Mouse (Mus musculus) Patski (cell line): ENCODE measurements around the gene Cc2d1a. TPM values are rescaled to one million over a fixed set of nuclear protein-coding genes. Genes with fewer than 3 reads are reported as not detected.

Experiments
- ATAC-seq: fragments of 100-300 bp; one replicate; pipeline ENCODE4 v1.8.0; 2021
- CTCF ChIA-PET: fragments of 350-600 bp; sonication (Branson Sonifier 250); formaldehyde crosslinking; loops from one replicate; lab custom pipeline; 2022; ENCODE audit warnings: inconsistent platforms; lab: Charles Lee
- POLR2A ChIA-PET: fragments of 350-600 bp; sonication (Branson Sonifier 250); formaldehyde crosslinking; loops from one replicate; lab custom pipeline; 2022; ENCODE audit warnings: antibody characterized with exemption, inconsistent platforms; lab: Charles Lee
- DNase-seq: peaks from one replicate; pipeline ENCODE4 v3.0.0-alpha.2; 2011; ENCODE audit warnings: low read depth, low spot score
- H3K27me3 ChIP-seq: fragments of 371-371 bp; one replicate; pipeline ENCODE4 v1.5.1; 2021
- CTCF ChIP-seq: fragments of 100-300 bp; IDR thresholded peaks from one replicate; pipeline ENCODE4 v1.5.1; 2021
- in situ Hi-C: fragments of 300-500 bp; cut with MboI; formaldehyde crosslinking; loops from 3 replicates; pipeline ENCODE4 v1.11.1; 2018; ENCODE audit warnings: low pct_unique_long_range_greater_than_20kb, mixed read lengths
- polyA plus RNA-seq: library from polyadenylated mRNA; unstranded; gene quantifications from one replicate; pipeline ENCODE4 v1.2.3, GENCODE M21; 2021

Gene Cc2d1a
- polyA plus RNA-seq, 1 experiment from 2014 or later = 54.7 TPM

DNA sequence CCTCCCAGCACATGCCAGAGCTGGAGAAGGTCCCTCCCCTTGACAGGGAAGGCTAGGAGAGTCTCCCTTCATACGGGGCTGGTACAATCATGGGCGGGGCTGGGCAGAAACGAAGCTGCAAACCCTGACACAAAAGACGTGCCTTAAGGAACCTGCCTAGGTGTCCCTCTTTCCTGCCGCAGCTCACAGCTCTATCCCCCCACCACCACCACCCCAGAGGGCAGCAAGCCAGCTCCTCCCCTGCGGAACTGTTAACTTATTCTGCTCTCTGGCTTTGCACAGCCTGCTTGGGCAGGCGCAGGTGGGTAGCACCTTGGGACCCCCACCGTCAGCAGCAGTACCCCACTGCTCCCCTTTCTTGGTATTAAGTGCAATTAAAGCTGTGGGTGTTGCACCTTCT is 51.7 kb downstream of the Cc2d1a start:
- POLR2A ChIA-PET = no interaction called here
- H3K27me3 ChIP-seq = no peaks in the 10 kb centered on the region
- DNase-seq = no peak
- CTCF ChIA-PET = interaction anchor here (0.7 kb wide), 1 partner anchor 20 kb away, joined by 3 read pairs; no protein-coding TSS in a partner anchor
- in situ Hi-C loops = no loop called here
- no peak for ATAC-seq
- TF ChIP-seq CTCF = no peak

DNA sequence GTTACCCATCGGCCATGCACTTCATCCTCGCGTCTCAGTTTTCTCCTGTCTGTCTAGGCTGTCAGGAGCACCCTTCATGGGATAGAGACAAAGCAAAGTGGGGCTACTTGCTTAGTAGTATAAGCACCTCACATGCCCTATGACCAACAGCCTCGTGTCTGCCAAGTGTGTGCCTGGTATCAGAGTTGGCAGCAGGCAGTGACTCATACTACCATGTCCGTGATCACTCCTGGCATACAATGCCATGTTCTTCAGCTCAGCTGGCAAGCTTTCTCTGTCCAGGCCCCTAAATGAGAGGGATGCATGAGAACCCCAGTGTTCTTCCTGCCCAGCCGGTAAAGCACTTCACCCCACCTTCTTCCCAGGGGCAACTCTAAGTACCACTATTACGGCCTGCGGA is 57.2 kb downstream of the Cc2d1a start:
- DNase-seq = no peak

GRCm38 (mm10) chr8:84089277-84089676 is 58.5 kb downstream of the Cc2d1a start:
- ChIA-PET POLR2A (interaction anchor here (0.7 kb wide), 1 partner anchor 170 kb away, joined by 3 read pairs; no protein-coding TSS in a partner anchor), CTCF (no interaction called here)
- no peak for ATAC-seq
- DNase-seq = no peak
- no peaks in the 10 kb centered on the region for H3K27me3 ChIP-seq
- no peak for TF ChIP-seq CTCF
- in situ Hi-C loops = no loop called here

More for the DNA sequence above, 57.2 kb downstream of the Cc2d1a start:
- H3K27me3 ChIP-seq = no peaks in the 10 kb centered on the region
- TF ChIP-seq CTCF = no peak
- CTCF ChIA-PET = interaction anchor here (0.8 kb wide), 1 partner anchor 45 kb away, joined by 3 read pairs; no protein-coding TSS in a partner anchor
- ATAC-seq = no peak
- POLR2A ChIA-PET = no interaction called here
- in situ Hi-C loops = no loop called here

- no peak for DNase-seq
- POLR2A ChIA-PET = interaction anchor here (1.0 kb wide), 1 partner anchor 11 kb away, joined by 3 read pairs; no protein-coding TSS in a partner anchor
- TF ChIP-seq CTCF = no peak
- no peaks in the 10 kb centered on the region for H3K27me3 ChIP-seq
- in situ Hi-C loops = no loop called here
- CTCF ChIA-PET = no interaction called here
- no peak for ATAC-seq
Measured at GRCm38 (mm10) chr8:84087821-84088220, 59.9 kb downstream of the Cc2d1a start.

GRCm38 (mm10) chr8:84087156-84087555 is 60.6 kb downstream of the Cc2d1a start:
- DNase-seq (no peak), ATAC-seq (no peak)
- POLR2A ChIA-PET = no interaction called here
- CTCF ChIA-PET = no interaction called here
- no peak for TF ChIP-seq CTCF
- no peaks in the 10 kb centered on the region for H3K27me3 ChIP-seq
- in situ Hi-C loops = no loop called here

GRCm38 (mm10) chr8:84084341-84085115 is 63.2 kb downstream of the Cc2d1a start:
- ATAC-seq = no peak
- DNase-seq = no peak
- no peaks in the 10 kb centered on the region for H3K27me3 ChIP-seq
- ChIA-PET POLR2A (no interaction called here), CTCF (no interaction called here)
- in situ Hi-C loops = no loop called here
- TF ChIP-seq CTCF = no peak

GRCm38 (mm10) chr8:84083829-84084241 is 63.9 kb downstream of the Cc2d1a start:
- ATAC-seq = no peak
- no peak for TF ChIP-seq CTCF
- in situ Hi-C loops = no loop called here
- ChIA-PET POLR2A (no interaction called here), CTCF (no interaction called here)
- DNase-seq = no peak
- no peaks in the 10 kb centered on the region for H3K27me3 ChIP-seq

Other genes starting within 250 kb of the Cc2d1a start
- gene Adgrl1, start 247.8 kb downstream of the Cc2d1a start, polyA plus RNA-seq = 51.2 TPM
- gene Gm10644, start 192.7 kb downstream of the Cc2d1a start, polyA plus RNA-seq = 0.82 TPM
- 24.1 TPM for gene Asf1b, start 192.4 kb downstream of the Cc2d1a start, polyA plus RNA-seq
- gene Prkaca, start 174.9 kb downstream of the Cc2d1a start, polyA plus RNA-seq = 102 TPM
- gene Samd1, start 150.3 kb downstream of the Cc2d1a start, polyA plus RNA-seq = 42.5 TPM
- 1.3 TPM for gene 1700067K01Rik, start 146.4 kb downstream of the Cc2d1a start, polyA plus RNA-seq
- gene 2210011C24Rik, start 135.8 kb downstream of the Cc2d1a start, polyA plus RNA-seq = 4.9 TPM
- gene Palm3, start 126.5 kb downstream of the Cc2d1a start, polyA plus RNA-seq = 48.0 TPM
- 0.18 TPM for gene Il27ra, start 105.3 kb downstream of the Cc2d1a start, polyA plus RNA-seq
- not detected for gene Rln3, start 102.9 kb downstream of the Cc2d1a start, polyA plus RNA-seq
- 3.1 TPM for gene Gm10643, start 82.8 kb downstream of the Cc2d1a start, polyA plus RNA-seq
- 14.2 TPM for gene Rfx1, start 81.1 kb downstream of the Cc2d1a start, polyA plus RNA-seq
- gene Dcaf15, start 43.2 kb downstream of the Cc2d1a start, polyA plus RNA-seq = 30.1 TPM
- gene Podnl1, start 21.9 kb downstream of the Cc2d1a start, polyA plus RNA-seq = 4.9 TPM
- gene 4930432K21Rik, start 89 bp upstream of the Cc2d1a start, polyA plus RNA-seq = 3.9 TPM
- 0.81 TPM for gene Nanos3, start 37.3 kb upstream of the Cc2d1a start, polyA plus RNA-seq
- gene Zswim4, start 89.1 kb upstream of the Cc2d1a start, polyA plus RNA-seq = 22.4 TPM
- 227 TPM for gene D8Ertd738e, start 101.8 kb upstream of the Cc2d1a start, polyA plus RNA-seq
- gene Mri1, start 109.4 kb upstream of the Cc2d1a start, polyA plus RNA-seq = 49.0 TPM
- 21.3 TPM for gene Ccdc130, start 122.4 kb upstream of the Cc2d1a start, polyA plus RNA-seq
- gene Cacna1a, start 240.5 kb upstream of the Cc2d1a start, polyA plus RNA-seq = 1.3 TPM